Mouse (Mus musculus) midbrain, embryonic 15.5 days (tissue): ENCODE results near the gene 1700020D05Rik. TPM values are rescaled to one million over a fixed set of nuclear protein-coding genes. Genes with fewer than 3 reads are reported as not detected.

ENCODE experiments used
- ATAC-seq: fragments of 200-750 bp; cut with Nextera tagmentation; replicated peaks from 2 replicates; pipeline ENCODE4 v1.8.0; 2017; ENCODE audit warnings: moderate TSS enrichment
- H3K27ac ChIP-seq: fragments of 300-500 bp; sonication (generic); 2 replicates; pipeline ENCODE4 v1.5.1; 2015; ENCODE audit warnings: mild to moderate bottlenecking, inconsistent platforms
- H3K27me3 ChIP-seq: fragments of 300-500 bp; sonication (generic); replicated peaks from 2 replicates; pipeline ENCODE4 v1.6.1; 2015; ENCODE audit warnings: inconsistent platforms
- H3K36me3 ChIP-seq: fragments of 300-500 bp; sonication (generic); replicated peaks from 2 replicates; pipeline ENCODE4 v1.6.1; 2015; ENCODE audit warnings: inconsistent platforms
- H3K4me1 ChIP-seq: fragments of 300-500 bp; sonication (generic); 2 replicates; pipeline ENCODE4 v1.6.1; 2015; ENCODE audit warnings: inconsistent platforms
- H3K4me2 ChIP-seq: fragments of 300-500 bp; sonication (generic); 2 replicates; pipeline ENCODE4 v1.6.1; 2015; ENCODE audit warnings: inconsistent platforms, mild to moderate bottlenecking, moderate library complexity
- H3K4me3 ChIP-seq: fragments of 300-500 bp; sonication (generic); 2 replicates; pipeline ENCODE4 v1.5.1; 2015; ENCODE audit warnings: mild to moderate bottlenecking, inconsistent platforms
- H3K9ac ChIP-seq: fragments of 300-500 bp; sonication (generic); 2 replicates; pipeline ENCODE4 v1.6.1; 2015; ENCODE audit warnings: mild to moderate bottlenecking, inconsistent platforms
- H3K9me3 ChIP-seq: fragments of 300-500 bp; sonication (generic); 2 replicates; pipeline ENCODE4 v1.6.1; 2016; ENCODE audit warnings: inconsistent platforms
- WGBS: fragments of 180-500 bp; shearing (Covaris S2); methylation state at CpG from one replicate; pipeline ENCODE4 v1.1.7; 2015; ENCODE audit warnings: mixed read lengths; 5-methylcytosine and 5-hydroxymethylcytosine counted together
- polyA plus RNA-seq: library from polyadenylated mRNA; unstranded; fragments of >200 nt; fragmentation: Nextera tagmentation; extraction: Ambion mirVana; gene quantifications from 2 replicates; pipeline ENCODE4 v1.2.1, GENCODE M21; 2015

1700020D05Rik gene
- polyA plus RNA-seq, 1 experiment from 2014 or later: not detected

DNA sequence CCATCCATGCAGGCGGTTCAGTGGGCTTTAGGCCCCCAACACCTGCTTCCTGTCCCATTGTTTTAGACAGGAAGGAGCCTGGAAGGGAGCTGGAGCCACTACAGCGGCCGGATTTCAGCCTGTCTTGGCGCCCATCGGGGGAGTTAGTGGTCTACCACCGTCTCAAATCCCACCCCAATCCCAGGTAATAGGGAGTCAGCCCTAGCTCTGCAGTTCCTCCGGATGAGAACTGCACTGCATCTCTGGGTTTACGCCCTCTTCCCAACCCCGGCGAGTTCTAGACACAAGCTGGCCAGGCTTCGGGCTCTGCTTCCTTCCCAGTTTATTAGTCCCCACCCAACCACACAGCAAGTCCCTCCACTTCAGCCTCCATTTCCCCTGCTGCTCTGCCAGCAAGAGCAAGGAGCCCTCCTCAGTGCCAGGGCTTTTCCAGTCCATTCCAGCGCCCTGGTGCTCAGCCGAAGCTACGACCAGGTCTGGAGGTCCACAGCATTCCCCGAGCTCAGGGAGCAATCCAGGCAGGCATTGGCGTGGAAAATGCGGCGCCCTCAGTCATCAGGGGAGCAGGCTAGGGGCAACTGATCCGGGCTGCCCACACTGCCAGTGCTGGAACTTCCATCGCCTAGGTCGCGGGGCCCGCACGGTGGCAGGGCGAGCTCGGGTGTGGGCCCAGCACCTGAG is 47.2 kb downstream of the 1700020D05Rik start:
- peaks cover 8% of the 10 kb centered on the region; the same call in 1 of the 2 replicates for H3K27me3 ChIP-seq
- H3K36me3 ChIP-seq: no peaks in the 10 kb centered on the region
- 3% methylated on average over 26 of the region's 26 CpGs for WGBS

DNA sequence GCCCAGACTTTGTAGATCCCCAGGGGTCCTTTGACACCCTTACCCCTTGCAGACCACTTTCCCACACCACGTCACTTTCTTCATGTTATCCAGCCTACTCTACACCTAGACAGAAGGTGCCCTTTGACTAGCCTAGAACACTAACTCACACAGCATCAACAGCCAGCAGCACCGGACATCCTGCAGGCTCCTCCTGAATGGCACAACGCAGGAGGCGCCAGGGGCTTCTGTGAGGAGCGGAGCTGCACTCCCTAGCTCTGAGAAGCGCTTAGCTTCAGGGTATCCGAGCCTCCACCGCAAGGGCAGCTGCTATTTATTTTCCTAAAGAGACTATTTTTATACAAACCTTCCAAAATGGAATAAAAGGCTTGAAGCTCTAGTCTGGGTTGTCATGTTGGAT is 48.0 kb downstream of the 1700020D05Rik start:
- Histone ChIP-seq H3K9ac (peak overlapping the region; percentile 27; the same call in 1 of the 2 replicates), H3K9me3 (no peaks in the 10 kb centered on the region), H3K4me3 (peak overlapping the region; percentile 72), H3K27me3 (peaks cover 11% of the 10 kb centered on the region), H3K27ac (peak overlapping the region; percentile 94; the same call in 1 of the 2 replicates), H3K4me1 (peaks cover 32% of the 10 kb centered on the region), H3K36me3 (no peaks in the 10 kb centered on the region), H3K4me2 (peak overlapping the region; percentile 85)
- 58% methylated on average over 8 of the region's 8 CpGs for WGBS
- ATAC-seq: no peak

More for the DNA sequence above, 47.2 kb downstream of the 1700020D05Rik start:
- no peak; the same call in 1 of the 2 replicates for ATAC-seq
- H3K4me2 ChIP-seq: peak overlapping the region; percentile 85
- H3K4me1 ChIP-seq: peaks cover 38% of the 10 kb centered on the region
- no peaks in the 10 kb centered on the region for H3K9me3 ChIP-seq
- H3K9ac ChIP-seq: peak overlapping the region; percentile 80
- H3K27ac ChIP-seq: peak overlapping the region; percentile 94
- peak overlapping the region; percentile 72 for H3K4me3 ChIP-seq

DNA sequence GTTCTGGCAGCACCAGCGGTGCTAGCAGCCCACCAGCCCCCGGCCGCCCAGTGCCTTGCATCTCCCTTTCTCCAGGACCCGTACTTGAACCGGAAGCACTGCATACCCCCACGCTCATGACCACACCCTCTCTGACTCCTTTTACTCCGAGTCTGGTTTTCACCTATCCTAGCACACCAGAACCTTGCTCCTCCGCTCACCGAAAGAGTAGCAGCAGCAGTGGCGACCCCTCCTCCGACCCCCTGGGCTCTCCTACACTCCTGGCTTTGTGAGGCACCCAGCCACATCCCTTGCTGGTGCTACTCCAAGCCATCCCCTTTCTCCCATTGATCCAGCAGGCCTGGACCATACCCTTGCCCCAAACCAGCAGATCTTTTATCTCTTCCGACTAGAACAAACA is 48.5 kb downstream of the 1700020D05Rik start:
- peak overlapping the region; percentile 85 for H3K4me2 ChIP-seq
- H3K9me3 ChIP-seq: no peaks in the 10 kb centered on the region
- H3K4me1 ChIP-seq: peaks cover 31% of the 10 kb centered on the region
- ATAC-seq: no peak
- H3K4me3 ChIP-seq: peak overlapping the region; percentile 72; the same call in 1 of the 2 replicates
- peaks cover 17% of the 10 kb centered on the region for H3K27me3 ChIP-seq
- H3K9ac ChIP-seq: peak overlapping the region; percentile 27; the same call in 1 of the 2 replicates
- no peaks in the 10 kb centered on the region for H3K36me3 ChIP-seq
- 84% methylated on average over 12 of the region's 12 CpGs for WGBS
- H3K27ac ChIP-seq: no peak overlapping the region

Other genes starting within 250 kb of the 1700020D05Rik start
- 55.3 and 55.7 TPM in 2 replicates for gene Pacs1, start 230.7 kb downstream of the 1700020D05Rik start, polyA plus RNA-seq
- 350 and 352 TPM in 2 replicates for gene Sf3b2, start 208.3 kb downstream of the 1700020D05Rik start, polyA plus RNA-seq
- gene Gal3st3, start 205.5 kb downstream of the 1700020D05Rik start, polyA plus RNA-seq: 47.2 and 50.3 TPM in 2 replicates
- gene Catsper1, start 168.0 kb downstream of the 1700020D05Rik start, polyA plus RNA-seq: not detected in 2 replicates
- gene Cst6, start 154.2 kb downstream of the 1700020D05Rik start, polyA plus RNA-seq: 5.9 and 7.2 TPM in 2 replicates
- gene Eif1ad, start 137.0 kb downstream of the 1700020D05Rik start, polyA plus RNA-seq: 43.6 and 43.8 TPM in 2 replicates
- 307 and 337 TPM in 2 replicates for gene Banf1, start 136.6 kb downstream of the 1700020D05Rik start, polyA plus RNA-seq
- gene Sart1, start 115.1 kb downstream of the 1700020D05Rik start, polyA plus RNA-seq: 72.5 and 77.3 TPM in 2 replicates
- gene Tsga10ip, start 101.3 kb downstream of the 1700020D05Rik start, polyA plus RNA-seq: not detected in 2 replicates
- 291 and 296 TPM in 2 replicates for gene Drap1, start 78.8 kb downstream of the 1700020D05Rik start, polyA plus RNA-seq
- 71.5 and 74.9 TPM in 2 replicates for gene AI837181, start 78.6 kb downstream of the 1700020D05Rik start, polyA plus RNA-seq
- 0.40 TPM in 1 of 2 replicates, not detected in the other for gene Fosl1, start 56.2 kb downstream of the 1700020D05Rik start, polyA plus RNA-seq
- 11.7 and 13.2 TPM in 2 replicates for gene Ccdc85b, start 45.9 kb downstream of the 1700020D05Rik start, polyA plus RNA-seq
- gene Fibp, start 43.2 kb downstream of the 1700020D05Rik start, polyA plus RNA-seq: 180 and 185 TPM in 2 replicates
- gene Ctsw, start 35.3 kb downstream of the 1700020D05Rik start, polyA plus RNA-seq: 5.4 and 6.5 TPM in 2 replicates
- 41.3 and 45.9 TPM in 2 replicates for gene Efemp2, start 29.8 kb downstream of the 1700020D05Rik start, polyA plus RNA-seq
- 54.3 and 60.2 TPM in 2 replicates for gene Mus81, start 15.4 kb downstream of the 1700020D05Rik start, polyA plus RNA-seq
- 3,624 and 3,631 TPM in 2 replicates for gene Cfl1, start 13.3 kb downstream of the 1700020D05Rik start, polyA plus RNA-seq
- 106 and 111 TPM in 2 replicates for gene Snx32, start 6.8 kb upstream of the 1700020D05Rik start, polyA plus RNA-seq
- 0.10 and 0.13 TPM in 2 replicates for gene Ovol1, start 56.9 kb upstream of the 1700020D05Rik start, polyA plus RNA-seq
- 3.0 and 3.1 TPM in 2 replicates for gene Ap5b1, start 64.2 kb upstream of the 1700020D05Rik start, polyA plus RNA-seq
- 56.2 and 57.7 TPM in 2 replicates for gene Rnaseh2c, start 98.1 kb upstream of the 1700020D05Rik start, polyA plus RNA-seq
- 82.3 and 84.7 TPM in 2 replicates for gene Kat5, start 106.5 kb upstream of the 1700020D05Rik start, polyA plus RNA-seq
- gene Rela, start 133.7 kb upstream of the 1700020D05Rik start, polyA plus RNA-seq: 36.9 and 39.2 TPM in 2 replicates
- 17.1 and 19.6 TPM in 2 replicates for gene Sipa1, start 159.9 kb upstream of the 1700020D05Rik start, polyA plus RNA-seq
- gene Map3k11, start 185.0 kb upstream of the 1700020D05Rik start, polyA plus RNA-seq: 12.5 and 14.0 TPM in 2 replicates
- 29.2 TPM in 2 replicates for gene Pcnx3, start 185.1 kb upstream of the 1700020D05Rik start, polyA plus RNA-seq
- gene Kcnk7, start 200.6 kb upstream of the 1700020D05Rik start, polyA plus RNA-seq: 0.19 and 0.28 TPM in 2 replicates
- gene Ehbp1l1, start 222.5 kb upstream of the 1700020D05Rik start, polyA plus RNA-seq: 23.7 and 25.5 TPM in 2 replicates
- 158 and 165 TPM in 2 replicates for gene Fam89b, start 225.9 kb upstream of the 1700020D05Rik start, polyA plus RNA-seq
- gene Ltbp3, start 237.1 kb upstream of the 1700020D05Rik start, polyA plus RNA-seq: 8.2 and 12.6 TPM in 2 replicates